Comparison of ENCODE assay signal across 9 mouse cellular contexts in genomic region chr9:72872298-72873130, GRCm38 (mm10). TPM values are rescaled to one million over a fixed set of nuclear protein-coding genes. Genes with fewer than 3 reads are reported as not detected.
A peak's percentile ranks its signal among the peaks of the same experiment; 100 is the strongest.
DNase-seq lines count a peak whose midpoint lies in the region; ATAC-seq and TF ChIP-seq lines count a peak whose summit lies in the region.
"Had no signal": no experiment of that assay in that cellular context is flagged by ENCODE, and none has a peak within 500 bp of the region (broad histone marks: within the 10 kb centered on the region; RNA-seq: fewer than 3 reads in every experiment).

No protein-coding gene starts in this region.

- no peak overlapping the region for H3K9ac ChIP-seq in kidney, embryonic 14.5 days (ENCODE audit: low read depth, low read length)
- no peak overlapping the region for H3K9ac ChIP-seq in hindbrain, embryonic 11.5 days (ENCODE audit: low read depth, low read length)
- no peak overlapping the region for H3K9ac ChIP-seq in liver, postnatal 0 days (replicated peaks)

- H3K4me3 ChIP-seq in kidney, embryonic 14.5 days (ENCODE audit: low read length), result no peak overlapping the region
- peak overlapping the region; percentile 37 for H3K4me3 ChIP-seq in brown adipose tissue, adult 24 weeks (ENCODE audit: insufficient read depth, low read depth, low read length)
- no peak overlapping the region for H3K4me3 ChIP-seq in hindbrain, embryonic 11.5 days (ENCODE audit: low read depth, low read length)
- no peak overlapping the region for H3K4me3 ChIP-seq in liver, postnatal 0 days (ENCODE audit: low read depth, low read length)

- 0 out of 2 replicates have a peak overlapping the region, but pooled peaks have one; percentile 30 for H3K27ac ChIP-seq in kidney, embryonic 14.5 days (ENCODE audit: low read depth, low read length)
- peak overlapping the region; percentile 88 for H3K27ac ChIP-seq in brown adipose tissue, adult 24 weeks (replicated peaks; ENCODE audit: low read depth, low read length)
- H3K27ac ChIP-seq in hindbrain, embryonic 11.5 days (ENCODE audit: low read depth, low read length), result peak overlapping the region; percentile 51; the same call in 1 of the 2 replicates
- H3K27ac ChIP-seq in liver, postnatal 0 days (ENCODE audit: low read depth), result no peak overlapping the region

- WGBS in kidney, embryonic 14.5 days, result 34% methylated on average over 8 of the region's 8 CpGs
- 38% methylated on average over 8 of the region's 8 CpGs for WGBS in hindbrain, embryonic 11.5 days
- 55% methylated on average over 8 of the region's 8 CpGs for WGBS in liver, postnatal 0 days (ENCODE audit: insufficient replicate concordance)

- H3K4me2 ChIP-seq in kidney, embryonic 14.5 days (replicated peaks; ENCODE audit: low read depth, low read length), result no peak overlapping the region; the same call in 1 of the 2 replicates
- no peak overlapping the region for H3K4me2 ChIP-seq in hindbrain, embryonic 11.5 days (replicated peaks; ENCODE audit: low read depth, low read length)
- H3K4me2 ChIP-seq in liver, postnatal 0 days (ENCODE audit: low read depth, low read length), result peak overlapping the region; percentile 49

- peaks cover 17% of the 10 kb centered on the region for H3K4me1 ChIP-seq in kidney, embryonic 14.5 days (ENCODE audit: control insufficient read depth, insufficient read depth, low read length)
- H3K4me1 ChIP-seq in brown adipose tissue, adult 24 weeks (ENCODE audit: control insufficient read depth, insufficient read depth, insufficient read length, low read length), result 0 out of 2 replicates have a peak, but pooled peaks cover 3% of the 10 kb centered on the region
- H3K4me1 ChIP-seq in hindbrain, embryonic 11.5 days (replicated peaks; ENCODE audit: control insufficient read depth, insufficient read depth, low read length), result peaks cover 6% of the 10 kb centered on the region
- peaks cover 6% of the 10 kb centered on the region; the same call in 1 of the 2 replicates for H3K4me1 ChIP-seq in liver, postnatal 0 days (ENCODE audit: insufficient read depth)

- ATAC-seq in kidney, embryonic 14.5 days (ENCODE audit: low FRiP score, low TSS enrichment), result no peak
- no peak for ATAC-seq in hindbrain, embryonic 11.5 days (ENCODE audit: low FRiP score)
- no peak for ATAC-seq in liver, postnatal 0 days

- TF ChIP-seq CTCF in liver, postnatal 0 days (IDR thresholded peaks at IDR 0.05; ENCODE audit: low read depth), result no peak

- DNase-seq in kidney, adult 9 months, result no peak
- peak; percentile 26 for DNase-seq in hindbrain, embryonic 11.5 days (ENCODE audit: low spot score)
- DNase-seq in liver, postnatal 0 days, result no peak
- DNase-seq in layer of hippocampus, adult 9-10 months (ENCODE audit: low spot score), result no peak
- DNase-seq in right cerebral cortex, postnatal 25 days, result no peak
- DNase-seq in spleen, postnatal 36 days (ENCODE audit: low spot score in 2 of 2), result no peak
- DNase-seq: lung, postnatal 10 days had no signal

- H3K27me3 ChIP-seq in kidney, embryonic 14.5 days (ENCODE audit: control insufficient read depth, insufficient read depth, low read length), result no peaks in the 10 kb centered on the region
- no peaks in the 10 kb centered on the region for H3K27me3 ChIP-seq in hindbrain, embryonic 11.5 days (ENCODE audit: control insufficient read depth, insufficient read depth, low read length)
- no peaks in the 10 kb centered on the region for H3K27me3 ChIP-seq in liver, postnatal 0 days (ENCODE audit: insufficient read depth, low read length)

- no peaks in the 10 kb centered on the region for H3K36me3 ChIP-seq in kidney, embryonic 14.5 days (ENCODE audit: control insufficient read depth, insufficient read depth, low read length)
- no peaks in the 10 kb centered on the region for H3K36me3 ChIP-seq in hindbrain, embryonic 11.5 days (ENCODE audit: control insufficient read depth, insufficient read depth, low read length)
- H3K36me3 ChIP-seq in liver, postnatal 0 days (replicated peaks; ENCODE audit: insufficient read depth, low read length), result no peaks in the 10 kb centered on the region

- H3K9me3 ChIP-seq in kidney, embryonic 14.5 days (ENCODE audit: control insufficient read depth, low read length), result no peaks in the 10 kb centered on the region
- H3K9me3 ChIP-seq in hindbrain, embryonic 11.5 days (ENCODE audit: control insufficient read depth, low read length), result no peaks in the 10 kb centered on the region
- H3K9me3 ChIP-seq in liver, postnatal 0 days (ENCODE audit: low read length), result no peaks in the 10 kb centered on the region

- no peak for TF ChIP-seq EP300 in liver, postnatal 0 days (IDR thresholded peaks at IDR 0.05; ENCODE audit: low read depth)

RNA-seq across cellular contexts. Expression of gene Pygo1, which starts 52.9 kb away (rescaled TPM):
- 5.4 and 7.2 TPM in 2 replicates for polyA plus RNA-seq in kidney, embryonic 14.5 days (2014; fragmentation: Nextera tagmentation; extraction: Ambion mirVana)
- 2.9 and 4.0 TPM in 2 replicates for polyA plus RNA-seq in brown adipose tissue, adult 24 weeks (2012; ENCODE audit: insufficient read depth, insufficient read length, missing spikeins)
- 11.5 and 12.4 TPM in 2 replicates for polyA plus RNA-seq in hindbrain, embryonic 11.5 days (2014; fragmentation: Nextera tagmentation; extraction: Ambion mirVana)
- 0.06 and 0.08 TPM in 2 replicates for polyA plus RNA-seq in liver, postnatal 0 days (2015; fragmentation: Nextera tagmentation; extraction: Ambion mirVana)
